Comparison of ENCODE assay signal across 8 mouse cellular contexts in the genomic region with DNA sequence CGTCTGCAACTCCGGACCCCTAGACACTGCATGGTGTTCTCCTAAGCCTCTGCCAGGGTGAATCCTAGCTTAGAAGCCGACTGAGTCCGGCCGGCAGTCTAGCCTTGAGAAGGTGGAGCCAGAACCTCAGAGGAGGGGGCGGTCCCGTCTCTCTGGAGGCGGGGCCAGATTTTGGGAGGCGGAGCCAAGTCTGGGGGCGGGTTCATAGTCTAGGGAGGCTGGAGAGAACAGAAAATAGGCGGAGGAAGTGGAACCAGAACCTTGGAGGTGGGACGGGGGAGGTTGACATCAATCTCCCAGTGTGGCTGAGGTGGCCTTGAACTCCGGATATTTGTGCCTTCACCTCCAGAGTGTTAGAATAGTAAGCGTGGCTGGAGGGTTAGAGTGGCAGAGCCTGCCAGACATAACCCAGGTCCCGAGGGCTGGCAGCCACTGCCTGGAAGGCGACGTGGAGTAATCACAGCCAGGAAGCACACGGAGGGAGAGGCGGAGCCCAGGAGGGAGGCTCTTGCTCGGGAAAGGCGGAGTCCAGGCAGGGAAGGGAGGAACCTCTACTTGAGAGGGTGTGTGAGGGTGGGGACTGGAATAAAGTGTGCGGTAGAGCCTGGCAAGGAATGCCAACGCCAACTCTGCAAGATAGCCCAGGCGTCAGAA. TPM values are rescaled to one million over a fixed set of nuclear protein-coding genes. Genes with fewer than 3 reads are reported as not detected.
A peak's percentile ranks its signal among the peaks of the same experiment; 100 is the strongest.
DNase-seq lines count a peak whose midpoint lies in the region; ATAC-seq and TF ChIP-seq lines count a peak whose summit lies in the region.

No protein-coding gene starts in this region.

- ATAC-seq in hindbrain, embryonic 16.5 days = peak; percentile 69

- peak overlapping the region; percentile 88 for H3K27ac ChIP-seq in gastrocnemius, adult 2 months
- no peak overlapping the region; the same call in 1 of the 2 replicates for H3K27ac ChIP-seq in hindbrain, embryonic 16.5 days (ENCODE audit: low read depth, low read length)

- DNase-seq in WW6 (ENCODE audit: low read depth, low spot score) = peak; percentile 76
- DNase-seq in cerebellum, postnatal 4 days (ENCODE audit: low spot score in 2 of 2) = peak; percentile 50 to 61
- DNase-seq in gastrocnemius, adult 2 months = peak; percentile 90
- peak; percentile 66 for DNase-seq in left cerebral cortex, adult 11 months (ENCODE audit: low spot score)
- peak; percentile 95 for DNase-seq in lung, postnatal 36 days
- peak; percentile 45 for DNase-seq in retina, adult 2 months (ENCODE audit: low read depth, low spot score)
- peak; percentile 69 for DNase-seq in thymus, postnatal 25 days

- peaks cover 24% of the 10 kb centered on the region for H3K4me1 ChIP-seq in hindbrain, embryonic 16.5 days (ENCODE audit: control insufficient read depth, insufficient read depth, low read depth, low read length)

- H3K9ac ChIP-seq in hindbrain, embryonic 16.5 days (ENCODE audit: low read depth, low read length) = peak overlapping the region; percentile 40; the same call in 1 of the 2 replicates

- 2% methylated on average over 24 of the region's 24 CpGs for WGBS in hindbrain, embryonic 16.5 days

- no peak for TF ChIP-seq CTCF in gastrocnemius, adult 2 months (IDR thresholded peaks at IDR 0.05)

- intact Hi-C loops in gastrocnemius, adult 2 months (cut with DNase I) = no loop called here

- no peaks in the 10 kb centered on the region for H3K36me3 ChIP-seq in hindbrain, embryonic 16.5 days (ENCODE audit: control insufficient read depth, insufficient read depth, low read length)

- no peaks in the 10 kb centered on the region for H3K9me3 ChIP-seq in hindbrain, embryonic 16.5 days (ENCODE audit: control insufficient read depth, low read length)

- peak overlapping the region; percentile 71 for H3K4me3 ChIP-seq in gastrocnemius, adult 2 months
- peak overlapping the region; percentile 33 for H3K4me3 ChIP-seq in hindbrain, embryonic 16.5 days (ENCODE audit: low read length)

- peak overlapping the region; percentile 58 for H3K4me2 ChIP-seq in hindbrain, embryonic 16.5 days (ENCODE audit: low read length)

- H3K27me3 ChIP-seq in hindbrain, embryonic 16.5 days (replicated peaks; ENCODE audit: control insufficient read depth, insufficient read depth, low read length) = no peaks in the 10 kb centered on the region

RNA-seq across cellular contexts. Expression of gene Plcd1, which starts 5.0 kb away (rescaled TPM):
- 1 to 10 TPM; 7.6 to 9.6 TPM for total RNA-seq in gastrocnemius, adult 2 months (2021)
- polyA plus RNA-seq in hindbrain, embryonic 16.5 days (2015; fragmentation: Nextera tagmentation; extraction: Ambion mirVana) = 20.7 and 22.4 TPM in 2 replicates

RNA-seq across cellular contexts. Expression of gene Dlec1, which starts 14.0 kb away (rescaled TPM):
- total RNA-seq in gastrocnemius, adult 2 months (2021) = not detected
- 0.77 and 2.9 TPM in 2 replicates for polyA plus RNA-seq in hindbrain, embryonic 16.5 days (2015; fragmentation: Nextera tagmentation; extraction: Ambion mirVana)

RNA-seq across cellular contexts. Expression of gene Vill, which starts 35.7 kb away (rescaled TPM):
- total RNA-seq in gastrocnemius, adult 2 months (2021) = under 1 TPM in 1 of 2 experiments, not detected in 1; 0.45 TPM
- 4.7 and 5.0 TPM in 2 replicates for polyA plus RNA-seq in hindbrain, embryonic 16.5 days (2015; fragmentation: Nextera tagmentation; extraction: Ambion mirVana)

Comparison
In these comparisons a context has a peak if more than half of its experiments do, and no peak if none do; other contexts are left out.
1. DNase-seq: peak in every context shown above with its lines; median percentile 95 in lung, postnatal 36 days; 90 in gastrocnemius, adult 2 months; 76 in WW6; 69 in thymus, postnatal 25 days; 66 in left cerebral cortex, adult 11 months; 56 in cerebellum, postnatal 4 days; 45 in retina, adult 2 months.